Mouse (Mus musculus) right cerebral cortex, postnatal 4 days (tissue): ENCODE measurements at regions not wholly inside any gene's neighbourhood (a gene's known extent, or its start where the extent isn't known, plus 50 kb on each side); places are given as distances from the start of the nearest gene placed in this dataset.

Experiments
- DNase-seq: peaks from one replicate; pipeline ENCODE4 v3.0.0-alpha.2; 2022

- no peak for DNase-seq
Measured at GRCm38 (mm10) chr6:98597612-98598011, 255.1 kb upstream of the Gm765 start.

- no peak for DNase-seq
Measured at GRCm38 (mm10) chr6:98590989-98591388, 248.4 kb upstream of the Gm765 start.

GRCm38 (mm10) chr6:98588979-98589378, 246.4 kb upstream of the Gm765 start:
- no peak for DNase-seq

- no peak for DNase-seq
Measured at GRCm38 (mm10) chr6:98584541-98584940, 242.0 kb upstream of the Gm765 start.

- no peak for DNase-seq
Measured at GRCm38 (mm10) chr6:98582826-98583225, 240.3 kb upstream of the Gm765 start.

- no peak for DNase-seq
Measured at GRCm38 (mm10) chr6:98575227-98575626, 232.7 kb upstream of the Gm765 start.

GRCm38 (mm10) chr6:98555702-98556101, 213.1 kb upstream of the Gm765 start:
- DNase-seq, result no peak

GRCm38 (mm10) chr6:98553922-98554321, 211.4 kb upstream of the Gm765 start:
- no peak for DNase-seq

- DNase-seq, result no peak
Measured at GRCm38 (mm10) chr6:98551781-98552180, 209.2 kb upstream of the Gm765 start.

- no peak for DNase-seq
Measured at GRCm38 (mm10) chr6:98526882-98527440, 184.4 kb upstream of the Gm765 start.

GRCm38 (mm10) chr6:98525286-98525685, 182.7 kb upstream of the Gm765 start:
- DNase-seq, result peak; percentile 82

- DNase-seq, result no peak
Measured at GRCm38 (mm10) chr6:98524659-98525058, 182.1 kb upstream of the Gm765 start.

- no peak for DNase-seq
Measured at GRCm38 (mm10) chr6:98521526-98521925, 179.0 kb upstream of the Gm765 start.

- no peak for DNase-seq
Measured at GRCm38 (mm10) chr6:98514826-98515225, 172.3 kb upstream of the Gm765 start.

GRCm38 (mm10) chr6:98514376-98514775, 171.8 kb upstream of the Gm765 start:
- DNase-seq, result no peak

- DNase-seq, result no peak
Measured at GRCm38 (mm10) chr6:98513217-98513616, 170.7 kb upstream of the Gm765 start.

GRCm38 (mm10) chr6:98502726-98503125, 160.2 kb upstream of the Gm765 start:
- DNase-seq, result no peak

- DNase-seq, result no peak
Measured at GRCm38 (mm10) chr6:98499721-98500120, 157.2 kb upstream of the Gm765 start.

GRCm38 (mm10) chr6:98486626-98487025, 144.1 kb upstream of the Gm765 start:
- DNase-seq, result no peak

GRCm38 (mm10) chr6:98483319-98484123, 141.0 kb upstream of the Gm765 start:
- no peak for DNase-seq

GRCm38 (mm10) chr6:98482319-98482718, 139.8 kb upstream of the Gm765 start:
- no peak for DNase-seq

- DNase-seq, result no peak
Measured at GRCm38 (mm10) chr6:98467563-98467962, 125.0 kb upstream of the Gm765 start.

- DNase-seq, result no peak
Measured at GRCm38 (mm10) chr6:98452277-98452676, 109.7 kb upstream of the Gm765 start.

- no peak for DNase-seq
Measured at GRCm38 (mm10) chr6:98435676-98436075, 93.1 kb upstream of the Gm765 start.

GRCm38 (mm10) chr6:98433286-98433685, 90.7 kb upstream of the Gm765 start:
- no peak for DNase-seq
